Mouse (Mus musculus): ENCODE data around the gene Csnk1e. TPM values are rescaled to one million over a fixed set of nuclear protein-coding genes. Genes with fewer than 3 reads are reported as not detected.
A peak's percentile ranks its signal among the peaks of the same experiment; 100 is the strongest.

Csnk1e gene
- polyA plus RNA-seq, 3 experiments from 2014 or later = 4.2 to 6.5 (median 4.4) TPM

- ATAC-seq = no peak
Measured at GRCm38 (mm10) chr15:79418677-79419076, 36.7 kb downstream of the Csnk1e start.

GRCm38 (mm10) chr15:79418265-79418664, 37.1 kb downstream of the Csnk1e start:
- ATAC-seq = no peak

GRCm38 (mm10) chr15:79417379-79417778, 38.0 kb downstream of the Csnk1e start:
- ATAC-seq = no peak

- ATAC-seq = no peak
Measured at GRCm38 (mm10) chr15:79416460-79417085, 38.8 kb downstream of the Csnk1e start.

GRCm38 (mm10) chr15:79414513-79414912, 40.9 kb downstream of the Csnk1e start:
- no peak for ATAC-seq

GRCm38 (mm10) chr15:79413802-79414201, 41.6 kb downstream of the Csnk1e start:
- no peak for ATAC-seq

GRCm38 (mm10) chr15:79413201-79413600, 42.2 kb downstream of the Csnk1e start:
- ATAC-seq = no peak

- no peak for ATAC-seq
Measured at GRCm38 (mm10) chr15:79411363-79412065, 43.9 kb downstream of the Csnk1e start.

- no peak for ATAC-seq
Measured at GRCm38 (mm10) chr15:79409077-79409573, 46.2 kb downstream of the Csnk1e start.

DNA sequence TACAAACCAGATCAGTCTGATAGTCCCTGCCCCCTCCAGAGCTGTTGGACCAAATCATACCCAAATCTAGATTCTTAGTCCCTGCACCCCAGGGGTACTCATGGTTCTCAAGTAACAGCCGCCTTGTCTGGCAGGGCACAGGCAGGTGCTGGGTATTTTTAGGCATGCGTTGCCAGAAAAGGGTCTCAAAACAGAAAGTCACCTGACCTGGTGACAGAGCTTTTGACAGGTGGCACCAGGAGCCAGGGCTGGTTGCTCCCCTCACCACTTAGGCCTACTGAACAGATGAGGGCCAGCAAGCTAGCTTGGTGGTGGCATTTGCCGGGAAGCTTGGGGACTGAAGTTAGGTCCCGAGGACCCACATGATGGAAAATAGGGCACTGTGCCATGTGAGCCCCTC, 48.8 kb downstream of the Csnk1e start:
- ATAC-seq = no peak

GRCm38 (mm10) chr15:79404277-79404676, 51.1 kb downstream of the Csnk1e start:
- no peak for ATAC-seq

DNA sequence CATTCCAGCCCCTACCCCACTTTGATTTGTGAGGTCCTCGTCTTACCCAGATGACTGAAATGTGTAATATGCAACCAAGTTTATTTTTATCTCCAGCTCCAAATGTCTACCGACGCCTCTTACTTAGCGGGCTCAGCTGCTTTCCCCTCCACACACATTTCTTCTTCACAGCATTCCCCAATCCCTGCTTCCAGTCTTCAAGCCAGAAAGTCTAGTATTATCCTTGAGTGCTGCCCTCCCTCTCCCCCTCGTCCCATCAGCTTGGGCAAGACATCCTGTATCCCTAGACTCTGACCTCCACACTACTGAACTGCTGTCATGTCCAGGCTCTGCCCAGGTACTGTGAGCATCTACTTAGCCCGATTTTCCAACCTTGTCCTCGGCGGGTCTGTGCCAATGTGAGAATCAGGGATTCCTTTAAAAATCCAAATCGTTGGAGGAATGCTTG, 51.6 kb downstream of the Csnk1e start:
- ATAC-seq = no peak

DNA sequence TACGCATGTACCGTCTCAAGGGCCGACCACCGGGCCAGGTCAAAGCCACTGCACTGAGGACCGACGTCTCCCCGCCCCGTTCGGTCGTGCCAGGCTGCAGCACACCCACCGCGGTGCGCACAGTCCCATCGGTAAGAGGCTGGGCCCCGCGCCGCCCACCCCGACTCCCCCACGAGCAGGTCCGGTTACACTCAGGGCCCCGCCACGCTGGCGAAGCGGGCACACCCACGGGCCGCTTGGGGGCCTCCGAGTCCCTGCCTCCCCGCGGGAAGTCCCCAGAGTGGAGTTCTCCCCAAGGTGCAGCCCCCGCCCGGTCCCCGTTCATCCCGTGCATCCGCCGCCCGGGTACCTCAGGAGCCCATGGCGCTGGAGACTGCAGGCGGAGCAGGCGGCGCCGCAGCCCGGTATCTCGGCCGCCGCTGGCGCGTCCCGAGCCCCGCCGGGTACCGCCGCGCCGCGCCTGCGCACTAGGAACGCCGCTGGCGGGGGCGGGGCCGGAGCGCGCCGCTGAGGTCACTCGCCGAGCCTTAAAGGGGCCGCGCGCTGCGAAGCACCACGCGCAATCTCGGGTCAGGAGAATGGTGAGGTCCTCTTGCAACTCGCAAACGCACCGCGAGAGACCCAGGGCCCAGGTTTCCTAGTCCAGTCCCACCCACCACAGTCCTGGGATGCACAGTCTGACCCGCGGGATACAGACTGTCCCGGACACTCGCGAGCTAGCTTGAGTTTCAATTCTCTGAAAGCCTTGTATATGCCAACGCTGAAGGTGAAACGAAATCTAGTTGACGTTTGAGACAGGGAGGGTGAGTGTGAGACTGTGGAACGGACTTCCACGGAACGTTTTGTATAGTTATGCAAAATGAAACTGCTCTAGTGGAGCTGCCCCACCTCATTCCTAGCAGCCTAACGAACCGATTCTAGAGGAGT, 52.3 kb downstream of the Csnk1e start, which contains the start of gene Tmem184b:
Gene Tmem184b (minus strand): TSS at position 734 of the 927 bp plus-strand sequence.
- ATAC-seq = peak; percentile 77

- ATAC-seq = no peak
Measured at GRCm38 (mm10) chr15:79402176-79402575, 53.2 kb downstream of the Csnk1e start.

DNA sequence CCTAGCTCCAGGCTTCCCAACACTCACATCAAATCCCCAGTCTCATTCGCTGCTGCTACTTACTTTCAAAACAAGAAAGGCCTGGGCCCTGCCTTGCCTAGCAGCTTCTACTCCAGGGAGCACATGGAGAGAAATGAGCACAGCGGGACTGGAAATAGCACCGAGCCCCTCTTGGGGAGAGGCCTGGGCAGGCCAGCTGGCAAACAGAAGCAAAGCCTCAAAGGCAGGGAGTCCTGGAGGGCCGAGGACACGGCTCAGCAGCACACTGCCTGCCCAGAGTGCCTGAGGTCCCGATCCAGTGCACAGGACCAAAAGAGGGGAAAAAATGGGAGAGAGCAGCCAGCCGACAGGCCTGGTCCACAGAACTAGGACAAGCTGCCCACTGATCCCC, 54.4 kb downstream of the Csnk1e start:
- ATAC-seq = no peak

DNA sequence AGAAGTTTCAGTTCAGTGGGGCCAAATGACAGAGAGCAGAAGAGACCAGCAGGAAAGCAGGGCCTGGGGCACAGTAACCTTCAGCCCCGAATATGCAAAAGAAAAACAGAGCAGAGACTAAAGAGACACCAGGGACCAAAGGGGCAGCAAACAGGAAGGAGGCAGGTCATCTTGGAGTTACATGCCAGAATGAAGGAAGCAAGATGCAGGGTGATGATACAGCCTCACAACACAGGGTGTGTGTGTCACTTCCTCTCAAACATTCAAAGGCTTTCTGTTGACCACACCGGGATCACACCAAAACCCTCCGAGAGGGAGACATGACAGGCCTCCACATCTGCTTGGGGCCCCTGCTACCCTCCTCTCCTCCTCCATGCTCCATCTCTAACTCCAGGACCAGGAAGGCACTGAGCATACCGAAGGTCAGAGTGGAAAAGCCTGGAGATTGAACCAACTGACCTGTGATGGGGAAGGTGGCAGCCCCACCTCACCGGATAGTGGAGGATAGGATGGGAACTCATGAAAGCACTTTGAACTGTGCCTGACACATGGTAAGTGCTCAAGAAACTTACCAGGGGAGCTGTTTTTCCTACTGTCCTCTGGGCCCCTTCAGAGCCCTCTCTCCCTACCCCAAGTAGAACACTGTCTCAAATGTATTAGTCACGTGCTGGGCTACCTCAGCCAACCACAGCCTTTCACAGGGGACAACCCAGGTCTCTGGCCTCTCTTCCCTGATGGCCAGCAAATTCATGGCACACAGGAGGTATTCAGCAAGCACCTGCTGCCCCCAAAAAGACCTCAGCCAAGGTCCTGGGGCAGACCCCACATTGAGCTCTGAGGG, 55.0 kb downstream of the Csnk1e start:
- no peak for ATAC-seq

- no peak for ATAC-seq
Measured at GRCm38 (mm10) chr15:79399231-79400052, 55.9 kb downstream of the Csnk1e start.

GRCm38 (mm10) chr15:79396736-79397135, 58.6 kb downstream of the Csnk1e start:
- ATAC-seq = peak; percentile 92

DNA sequence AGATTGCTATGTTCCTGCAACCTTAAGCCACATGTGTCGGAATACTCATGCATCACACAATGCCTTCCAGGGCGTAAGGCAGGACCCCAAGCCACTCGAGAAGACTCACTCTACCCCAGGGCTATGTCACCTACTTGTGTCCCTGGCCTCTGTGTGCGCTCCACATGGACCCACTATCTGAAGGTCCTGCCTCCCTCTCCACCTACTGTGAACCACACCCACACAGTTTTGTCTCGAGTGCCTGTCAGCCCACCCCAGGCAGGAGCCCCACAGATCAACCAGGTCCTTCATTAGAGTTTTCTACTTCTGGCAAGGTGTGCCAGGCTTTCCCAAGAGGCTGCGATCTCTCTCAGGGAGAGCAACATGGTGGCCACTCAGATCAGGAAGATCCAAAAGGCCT, 60.1 kb downstream of the Csnk1e start:
- ATAC-seq = no peak

DNA sequence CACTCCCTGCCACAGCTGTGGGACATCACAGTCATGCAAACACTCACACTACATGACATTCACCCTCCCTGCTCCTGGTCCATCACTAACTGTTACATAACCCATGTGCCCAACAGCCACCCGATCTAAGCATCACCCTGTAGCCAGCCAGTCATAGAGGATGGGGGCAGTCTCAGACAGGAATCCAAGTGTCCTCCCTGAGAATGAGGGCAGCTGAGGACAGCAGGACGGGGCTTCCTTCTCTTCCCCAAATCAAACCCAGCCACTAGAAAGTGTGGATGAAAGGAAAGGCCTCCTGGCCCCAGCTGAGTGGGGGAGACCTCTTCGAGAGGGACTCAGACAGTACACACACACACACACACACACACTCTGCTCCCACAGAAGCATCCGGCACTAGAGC, 60.5 kb downstream of the Csnk1e start:
- no peak for ATAC-seq

DNA sequence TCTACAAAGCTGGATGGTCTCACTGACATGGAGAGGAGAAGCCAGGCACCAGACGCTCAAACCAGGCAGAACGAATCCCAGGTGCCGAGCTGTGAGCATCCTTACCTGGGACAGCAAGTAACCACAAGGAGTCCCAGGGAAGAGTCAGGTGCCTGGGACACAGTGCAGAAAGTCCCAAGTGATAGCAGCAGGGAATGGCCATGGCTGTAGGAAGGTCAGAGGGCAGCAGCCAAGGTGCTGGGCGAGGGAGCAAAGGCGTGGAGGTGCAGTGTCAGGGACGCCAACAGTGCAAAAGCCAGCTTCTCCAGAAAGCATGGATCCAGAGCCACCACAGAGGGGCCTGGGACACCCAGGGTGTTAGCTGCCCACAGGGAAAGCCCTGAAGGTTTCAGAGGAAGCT, 62.3 kb downstream of the Csnk1e start:
- ATAC-seq = no peak

Data from inflammation-experienced regulatory T-cells, adult 6 months (primary cell).